8 mouse cellular contexts compared by ENCODE assay signal in the genomic region with DNA sequence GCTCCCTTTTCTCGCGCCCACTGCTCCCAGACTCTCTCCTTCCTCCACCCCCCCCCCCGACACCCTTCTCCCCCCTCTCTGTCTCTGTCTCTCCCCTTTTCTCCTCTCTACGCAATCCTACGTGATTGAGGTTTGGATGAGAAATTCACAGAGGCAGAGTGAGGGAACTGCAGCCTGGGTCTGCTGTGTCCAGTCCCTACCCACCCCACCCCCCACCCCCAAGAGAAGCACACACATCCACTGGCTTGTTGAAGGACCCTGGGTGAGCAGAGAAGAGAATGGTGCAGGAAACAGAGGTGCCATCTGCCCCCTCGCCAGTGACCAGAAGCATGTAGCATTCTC.
DNase-seq lines count a peak whose midpoint lies in the region; ATAC-seq and TF ChIP-seq lines count a peak whose summit lies in the region.
"Had no signal": no experiment of that assay in that cellular context is flagged by ENCODE, and none has a peak within 500 bp of the region (broad histone marks: within the 10 kb centered on the region; RNA-seq: fewer than 3 reads in every experiment).

No protein-coding gene starts in this region.

- H3K36me3 ChIP-seq in lung, postnatal 0 days (ENCODE audit: insufficient read depth, low read length), result no peaks in the 10 kb centered on the region
- no peaks in the 10 kb centered on the region for H3K36me3 ChIP-seq in forebrain, embryonic 15.5 days
- H3K36me3 ChIP-seq in liver, embryonic 12.5 days, result no peaks in the 10 kb centered on the region

- no peaks in the 10 kb centered on the region for H3K4me1 ChIP-seq in lung, postnatal 0 days (ENCODE audit: insufficient read depth, low read depth, low read length)
- peaks cover 16% of the 10 kb centered on the region for H3K4me1 ChIP-seq in forebrain, embryonic 15.5 days
- no peaks in the 10 kb centered on the region for H3K4me1 ChIP-seq in liver, embryonic 12.5 days

- no peak for TF ChIP-seq EP300 in lung, postnatal 0 days (IDR thresholded peaks at IDR 0.05)

- no peak for TF ChIP-seq CTCF in lung, postnatal 0 days (IDR thresholded peaks at IDR 0.05)

- H3K4me2 ChIP-seq in lung, postnatal 0 days (replicated peaks; ENCODE audit: low read depth, low read length), result peak overlapping the region; percentile 99
- H3K4me2 ChIP-seq in forebrain, embryonic 15.5 days (replicated peaks), result peak overlapping the region; percentile 94
- peak overlapping the region; percentile 72 for H3K4me2 ChIP-seq in liver, embryonic 12.5 days

- H3K27me3 ChIP-seq in lung, postnatal 0 days (replicated peaks; ENCODE audit: insufficient read depth, low read length), result peaks cover 6% of the 10 kb centered on the region; the same call in 1 of the 2 replicates
- peaks cover 12% of the 10 kb centered on the region; the same call in 1 of the 2 replicates for H3K27me3 ChIP-seq in forebrain, embryonic 15.5 days
- H3K27me3 ChIP-seq in liver, embryonic 12.5 days (replicated peaks), result peaks cover 60% of the 10 kb centered on the region

- DNase-seq in lung, postnatal 0 days (ENCODE audit: low spot score), result no peak
- DNase-seq in lung, adult 18-20 months, result no peak
- DNase-seq in adrenal gland, postnatal 14 days, result no peak
- no peak for DNase-seq in yolk sac, embryonic 10.5 days (ENCODE audit: low spot score)
- no peak for DNase-seq in right cerebral cortex, postnatal 36 days (ENCODE audit: low spot score in 2 of 2)
- DNase-seq: adrenal gland, adult 8-10 months had no signal

- H3K9ac ChIP-seq in lung, postnatal 0 days (replicated peaks; ENCODE audit: low read depth), result no peak overlapping the region
- peak overlapping the region; percentile 71 for H3K9ac ChIP-seq in forebrain, embryonic 15.5 days (replicated peaks)
- H3K9ac ChIP-seq in liver, embryonic 12.5 days, result no peak overlapping the region

- 3% methylated on average over 5 of the region's 6 CpGs for WGBS in lung, postnatal 0 days
- 5% methylated on average over 5 of the region's 6 CpGs for WGBS in forebrain, embryonic 15.5 days
- WGBS in liver, embryonic 12.5 days (ENCODE audit: insufficient replicate concordance), result 3% methylated on average over 4 of the region's 6 CpGs

- peak; percentile 15; the same call in 1 of the 2 replicates for ATAC-seq in lung, postnatal 0 days
- peak; percentile 51 for ATAC-seq in forebrain, embryonic 15.5 days (replicated peaks)
- no peak for ATAC-seq in liver, embryonic 12.5 days

- H3K4me3 ChIP-seq in lung, postnatal 0 days (ENCODE audit: low read depth, low read length), result peak overlapping the region; percentile 58
- H3K4me3 ChIP-seq in forebrain, embryonic 15.5 days, result peak overlapping the region; percentile 88
- H3K4me3 ChIP-seq in liver, embryonic 12.5 days, result peak overlapping the region; percentile 49; the same call in 1 of the 2 replicates

- H3K27ac ChIP-seq in lung, postnatal 0 days (ENCODE audit: low read length), result no peak overlapping the region
- peak overlapping the region; percentile 82 for H3K27ac ChIP-seq in forebrain, embryonic 15.5 days (replicated peaks)
- no peak overlapping the region for H3K27ac ChIP-seq in liver, embryonic 12.5 days

- H3K9me3 ChIP-seq in lung, postnatal 0 days (ENCODE audit: low read length), result no peaks in the 10 kb centered on the region
- H3K9me3 ChIP-seq in forebrain, embryonic 15.5 days, result no peaks in the 10 kb centered on the region
- no peaks in the 10 kb centered on the region for H3K9me3 ChIP-seq in liver, embryonic 12.5 days (replicated peaks)
